Mouse (Mus musculus) bone marrow macrophage, adult 2 months (primary cell): ENCODE measurements at regions not wholly inside any gene's neighbourhood (a gene's known extent, or its start where the extent isn't known, plus 50 kb on each side); places are given as distances from the start of the nearest gene placed in this dataset.
"Not testable (repeated sequence)": the region's sequence is repeated elsewhere in the genome, so short reads cannot be mapped to it uniquely, and the experiment has no call there.

ENCODE experiments used
- H3K27ac ChIP-seq: 2 replicates; pipeline ENCODE4 v1.5.1; 2012; ENCODE audit warnings: low read depth, low read length; ENCODE audit not compliant: insufficient read depth
- H3K4me1 ChIP-seq: 2 replicates; pipeline ENCODE4 v1.6.1; 2012; ENCODE audit warnings: low read length; ENCODE audit not compliant: control insufficient read depth, insufficient read depth
- H3K4me3 ChIP-seq: 2 replicates; pipeline ENCODE4 v1.5.1; 2012; ENCODE audit warnings: mild to moderate bottlenecking, low read length, moderate library complexity; ENCODE audit not compliant: insufficient read depth
- CTCF ChIP-seq: IDR thresholded peaks from 2 replicates; pipeline ENCODE4 v1.5.1; 2012; ENCODE audit warnings: low read depth, mild to moderate bottlenecking, low read length, moderate library complexity
- POLR2A ChIP-seq: IDR thresholded peaks from 2 replicates; pipeline ENCODE4 v1.6.1; 2012; ENCODE audit warnings: mild to moderate bottlenecking, low read depth, low read length, borderline replicate concordance

DNA sequence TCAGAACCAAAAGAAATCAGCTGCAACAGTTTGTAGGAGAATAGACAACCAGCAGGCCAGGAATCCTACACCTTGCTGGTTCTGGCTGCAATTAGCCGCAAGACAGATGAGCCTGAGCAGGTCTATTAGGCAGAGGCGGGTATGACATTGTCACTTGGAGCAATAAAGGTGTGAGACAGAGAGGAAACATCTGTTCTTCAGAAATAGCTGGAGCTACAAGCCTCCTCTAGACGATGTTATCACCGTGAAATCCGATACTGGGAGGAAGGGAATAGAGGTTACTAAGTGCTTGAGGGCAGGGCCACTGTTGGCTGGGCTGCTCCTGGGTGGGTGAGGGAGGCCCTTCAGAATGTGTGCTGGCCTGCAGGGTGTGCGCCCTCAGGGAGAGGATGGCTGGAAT is 135.8 kb upstream of the Sulf2 start:
- no peak overlapping the region for H3K4me3 ChIP-seq
- H3K27ac ChIP-seq: no peak overlapping the region
- H3K4me1 ChIP-seq: peaks cover 46% of the 10 kb centered on the region
- TF ChIP-seq CTCF: no peak
- no peak for TF ChIP-seq POLR2A

DNA sequence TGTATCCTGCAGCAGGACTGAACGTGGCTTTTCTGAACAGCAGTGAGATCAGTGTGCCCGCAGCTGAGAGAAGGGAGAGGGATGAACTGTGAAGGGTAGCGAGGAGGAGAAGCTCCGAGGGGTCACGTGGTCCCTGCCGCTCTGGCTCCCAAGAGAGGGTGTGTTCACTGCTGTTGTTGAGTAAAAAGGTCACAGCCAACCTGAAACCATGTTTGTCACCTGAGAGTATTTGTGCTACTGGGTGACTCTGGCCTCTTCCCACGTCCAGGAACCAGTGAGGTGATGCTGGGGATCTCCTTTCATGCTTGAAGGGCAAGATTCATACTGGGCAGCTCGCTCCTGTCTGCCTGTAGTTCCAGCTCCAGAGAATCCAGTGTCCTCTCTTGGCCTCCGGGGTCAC is 135.4 kb upstream of the Sulf2 start:
- Histone ChIP-seq H3K4me3 (no peak overlapping the region), H3K27ac (no peak overlapping the region), H3K4me1 (peaks cover 46% of the 10 kb centered on the region)
- no peak for TF ChIP-seq CTCF
- TF ChIP-seq POLR2A: no peak

DNA sequence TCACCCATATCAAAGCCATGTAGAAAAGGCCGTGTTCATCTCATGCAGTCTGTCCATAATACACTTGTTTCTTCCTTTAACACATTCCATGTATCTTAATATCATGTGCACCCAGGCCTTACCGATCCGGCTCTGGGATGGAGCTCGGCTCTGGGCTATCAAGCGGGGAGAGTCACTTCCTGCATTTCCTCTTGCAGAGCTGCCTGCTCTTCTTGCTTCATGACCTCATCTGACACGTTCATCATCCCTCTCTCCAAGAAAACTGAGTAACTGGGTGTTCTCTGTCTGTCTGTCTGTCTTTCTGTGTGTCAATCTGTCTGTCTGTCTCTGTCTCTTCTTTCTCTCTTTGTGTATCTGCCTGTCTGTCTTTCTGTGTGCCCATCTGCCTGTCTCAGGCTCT is 133.7 kb upstream of the Sulf2 start:
- H3K4me1 ChIP-seq: peaks cover 40% of the 10 kb centered on the region
- H3K4me3 ChIP-seq: no peak overlapping the region
- no peak for TF ChIP-seq POLR2A
- TF ChIP-seq CTCF: no peak
- H3K27ac ChIP-seq: peak overlapping the region; percentile 57

- H3K27ac ChIP-seq, H3K4me1 ChIP-seq, H3K4me3 ChIP-seq: not testable (repeated sequence)
Observed at GRCm38 (mm10) chr2:166281137-166281536, 125.7 kb upstream of the Sulf2 start.

DNA sequence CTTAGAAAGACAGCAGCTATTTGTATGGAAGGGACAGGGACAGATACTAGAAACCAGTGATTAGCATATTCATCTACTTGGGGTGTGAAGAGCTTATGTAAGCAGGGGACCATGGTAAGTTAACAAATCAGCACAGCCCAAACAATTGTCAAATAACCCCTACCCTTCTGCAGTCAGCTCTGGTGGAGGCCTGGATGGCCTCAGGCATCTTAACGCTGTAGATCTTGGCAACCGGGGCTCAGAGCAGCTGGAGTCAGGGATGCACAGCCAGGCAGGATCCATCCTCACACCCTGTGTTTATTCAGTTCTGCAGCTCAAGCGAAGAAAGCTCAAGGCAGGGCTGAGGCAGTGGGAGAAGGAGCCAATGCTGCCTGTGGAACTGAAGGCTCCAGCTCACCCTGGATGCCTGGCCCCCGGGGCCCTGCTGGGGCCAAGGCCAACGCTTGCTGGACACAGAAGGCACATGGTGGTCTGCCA is 125.2 kb upstream of the Sulf2 start:
- Histone ChIP-seq H3K4me3 (no peak overlapping the region), H3K4me1 (peaks cover 5% of the 10 kb centered on the region; the same call in 1 of the 2 replicates), H3K27ac (no peak overlapping the region)
- no peak for TF ChIP-seq CTCF
- TF ChIP-seq POLR2A: no peak

DNA sequence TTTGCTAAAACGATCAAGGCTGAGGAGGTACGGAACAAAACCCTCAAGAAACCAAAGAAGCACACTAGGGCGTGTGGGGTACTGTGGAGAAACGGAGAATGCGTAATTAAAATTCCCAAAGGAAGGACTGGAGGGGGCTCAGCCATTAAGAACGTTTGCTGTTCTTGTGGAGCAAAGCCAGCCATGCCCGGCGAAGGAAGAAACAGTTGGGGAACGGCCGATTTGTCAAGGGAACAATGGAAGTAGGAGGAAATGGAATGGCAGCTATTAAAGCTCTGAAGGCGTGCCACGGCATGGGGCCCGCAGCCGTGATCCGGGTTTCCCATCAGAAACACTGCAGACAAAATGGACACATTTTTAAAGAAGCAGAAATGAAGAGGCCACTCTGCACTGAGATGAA is 124.2 kb upstream of the Sulf2 start:
- Histone ChIP-seq H3K4me3 (no peak overlapping the region), H3K4me1 (peaks cover 11% of the 10 kb centered on the region), H3K27ac (no peak overlapping the region)
- TF ChIP-seq POLR2A (no peak), CTCF (no peak)

DNA sequence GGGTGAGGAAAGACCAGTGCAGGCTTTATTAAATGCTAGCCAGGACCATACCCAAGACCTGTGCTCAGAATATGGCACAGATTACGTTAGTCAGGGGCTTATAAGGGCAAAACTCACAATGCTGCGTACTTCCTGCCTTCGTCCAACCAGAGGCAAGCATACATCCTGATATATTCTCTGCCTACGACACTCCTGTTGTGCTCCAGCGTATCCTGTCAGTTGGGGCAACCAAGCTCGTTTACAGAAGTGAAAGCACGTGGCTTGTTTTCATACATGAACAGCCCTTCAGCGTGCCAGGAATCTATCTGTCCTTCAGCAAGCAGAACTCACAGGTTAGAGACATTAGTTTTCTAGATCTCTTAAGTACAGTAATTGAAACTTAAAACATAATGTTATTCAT is 119.9 kb upstream of the Sulf2 start:
- H3K27ac ChIP-seq: no peak overlapping the region

GRCm38 (mm10) chr2:166274016-166274346 is 118.5 kb upstream of the Sulf2 start:
- TF ChIP-seq POLR2A: no peak
- TF ChIP-seq CTCF: no peak
- H3K4me3 ChIP-seq: no peak overlapping the region
- H3K4me1 ChIP-seq: peaks cover 6% of the 10 kb centered on the region
- no peak overlapping the region for H3K27ac ChIP-seq

More for the DNA sequence above, 119.9 kb upstream of the Sulf2 start:
- Histone ChIP-seq H3K4me3 (no peak overlapping the region), H3K4me1 (peaks cover 10% of the 10 kb centered on the region)
- TF ChIP-seq CTCF (no peak), POLR2A (no peak)

- no peak overlapping the region for H3K27ac ChIP-seq
- peaks cover 6% of the 10 kb centered on the region for H3K4me1 ChIP-seq
- no peak overlapping the region for H3K4me3 ChIP-seq
- TF ChIP-seq CTCF (no peak), POLR2A (no peak)
Observed at GRCm38 (mm10) chr2:166273312-166274015, 118.0 kb upstream of the Sulf2 start.

DNA sequence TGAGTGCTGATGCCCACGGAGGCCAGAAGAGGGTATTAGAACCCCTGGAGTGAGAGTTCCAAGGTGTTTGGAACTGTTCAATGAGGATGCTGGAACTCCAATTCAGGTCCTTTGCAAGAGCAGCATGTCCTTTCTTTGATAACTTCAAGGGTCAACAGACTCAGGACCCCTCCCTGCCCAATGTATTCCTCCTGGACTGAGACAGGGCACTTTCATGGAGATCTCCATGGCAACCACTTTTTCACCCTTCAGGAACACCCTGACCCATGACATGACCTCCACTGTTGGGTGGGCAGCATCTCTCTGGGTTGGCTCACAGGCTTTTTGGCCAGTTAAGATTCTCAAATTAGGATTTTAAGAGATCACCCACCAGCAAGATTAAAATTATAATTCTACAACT is 117.4 kb upstream of the Sulf2 start:
- Histone ChIP-seq H3K4me1 (peaks cover 8% of the 10 kb centered on the region), H3K27ac (no peak overlapping the region), H3K4me3 (no peak overlapping the region)
- TF ChIP-seq CTCF (no peak), POLR2A (no peak)

DNA sequence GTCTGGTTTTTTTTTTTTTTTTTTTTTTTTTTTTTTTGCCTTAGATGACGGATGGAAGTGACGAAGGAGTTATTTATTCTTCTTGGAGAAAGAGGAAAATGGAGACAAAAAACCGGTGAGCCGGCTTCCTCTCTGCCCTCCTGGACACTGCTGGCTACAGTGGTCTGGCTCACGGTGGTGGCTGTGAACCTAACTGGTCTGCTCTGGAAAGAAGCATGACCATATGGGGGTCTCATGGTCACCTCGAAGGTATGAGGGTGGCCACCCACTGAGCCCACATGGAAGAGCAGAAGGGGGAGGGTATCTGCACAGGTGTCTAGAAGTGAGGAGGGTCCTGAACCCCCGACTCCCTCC is 116.7 kb upstream of the Sulf2 start:
- H3K4me1 ChIP-seq: peaks cover 13% of the 10 kb centered on the region
- TF ChIP-seq CTCF (no peak), POLR2A (no peak)
- no peak overlapping the region for H3K4me3 ChIP-seq
- H3K27ac ChIP-seq: no peak overlapping the region
